21 mouse cellular contexts compared by ENCODE assay signal in the genomic region with DNA sequence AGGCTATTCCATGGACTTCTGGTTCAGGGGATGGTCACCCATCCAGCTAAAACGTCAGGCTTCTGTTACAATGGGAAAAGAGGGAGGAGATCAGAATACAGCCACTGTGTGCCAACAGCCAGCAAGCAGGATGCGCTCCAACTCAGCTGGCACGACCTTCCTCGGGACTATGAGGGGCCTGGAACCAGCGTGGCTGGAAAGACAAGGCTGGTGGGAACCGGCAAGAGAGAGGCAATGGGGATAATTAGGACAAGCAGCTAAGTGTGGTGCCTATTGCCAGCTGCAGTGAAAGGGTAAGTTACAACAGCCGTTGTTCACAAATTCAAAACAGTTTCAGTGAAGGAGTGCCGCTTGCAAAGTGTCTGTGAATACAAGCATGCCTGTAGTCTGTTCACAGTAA. TPM values are rescaled to one million over a fixed set of nuclear protein-coding genes. Genes with fewer than 3 reads are reported as not detected.
DNase-seq lines count a peak whose midpoint lies in the region; ATAC-seq lines count a peak whose summit lies in the region.
"Had no signal": no experiment of that assay in that cellular context is flagged by ENCODE, and none has a peak within 500 bp of the region (broad histone marks: within the 10 kb centered on the region; RNA-seq: fewer than 3 reads in every experiment).

No protein-coding gene starts in this region.

- no peak for ATAC-seq in CD4-positive, CD25-positive, alpha-beta regulatory T cell, adult 4 months
- ATAC-seq: intestine, embryonic 15.5 days; midbrain, embryonic 13.5 days had no signal

- peak; percentile 82 for DNase-seq in heart, adult 11 months
- DNase-seq in heart, adult 9 months (ENCODE audit: low spot score in 2 of 2): no peak
- DNase-seq in right cerebral cortex, postnatal 10 days (ENCODE audit: low spot score in 2 of 2): peak; percentile 56 to 64
- no peak for DNase-seq in right cerebral cortex, postnatal 36 days (ENCODE audit: low spot score in 2 of 2)
- peak; percentile 23 to 26 for DNase-seq in frontal cortex, postnatal 10 days (ENCODE audit: low spot score in 2 of 2)
- no peak for DNase-seq in MN1 (ENCODE audit: low spot score)
- DNase-seq: adrenal gland, adult 2 months; cerebellum, adult 9-11 months; gastrocnemius, adult 2 months; kidney, adult 9 months; kidney, postnatal 36 days; liver; lung, postnatal 10 days; right cerebral cortex, postnatal 25 days; thymus, adult 2 months had no signal

RNA-seq across cellular contexts. Expression of a gene that starts 41.1 kb away (rescaled TPM):
- not detected for polyA plus RNA-seq in CD4-positive, CD25-positive, alpha-beta regulatory T cell, adult 4 months (2017; shearing (Covaris generic))

RNA-seq across cellular contexts. Expression of a gene that starts 48.0 kb away (rescaled TPM):
- not detected for polyA plus RNA-seq in CD4-positive, CD25-positive, alpha-beta regulatory T cell, adult 4 months (2017; shearing (Covaris generic))
- polyA plus RNA-seq: C2C12; liver, embryonic 16.5 days; myocyte had no signal

Comparison
In these comparisons a context has a peak if more than half of its experiments do, and no peak if none do; other contexts are left out.
1. DNase-seq: peak in heart, adult 11 months (single experiment), right cerebral cortex, postnatal 10 days (2 of 2) and frontal cortex, postnatal 10 days (2 of 2); none in heart, adult 9 months (0 of 2), right cerebral cortex, postnatal 36 days (0 of 2) and MN1 (single experiment).